Mouse (Mus musculus): ENCODE measurements around the gene Gpr160.
A peak's percentile ranks its signal among the peaks of the same experiment; 100 is the strongest.

Gpr160 gene

GRCm38 (mm10) chr3:30904658-30905057 is 48.9 kb downstream of the Gpr160 start:
- no peak for DNase-seq (ENCODE audit: low read depth)

DNA sequence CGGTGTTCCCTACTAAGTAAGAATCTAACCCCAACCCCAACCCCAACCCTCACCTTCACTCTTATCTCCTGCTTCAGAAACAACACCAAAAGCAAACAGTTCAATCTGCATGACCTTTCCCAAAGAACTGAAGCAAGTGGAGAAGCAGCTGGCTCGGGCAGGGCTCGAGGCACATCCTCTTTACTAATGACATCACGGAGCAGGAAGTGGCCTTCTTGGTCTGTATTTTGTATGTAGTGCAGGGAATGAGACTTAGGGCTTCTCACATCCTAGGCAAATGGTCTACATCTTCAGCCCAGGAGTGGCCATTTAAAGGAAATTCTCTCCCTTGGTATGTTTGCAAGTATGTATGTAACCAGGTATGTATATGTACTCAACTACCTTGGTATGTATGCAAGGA is 61.4 kb downstream of the Gpr160 start:
- DNase-seq (ENCODE audit: low read depth): no peak

DNA sequence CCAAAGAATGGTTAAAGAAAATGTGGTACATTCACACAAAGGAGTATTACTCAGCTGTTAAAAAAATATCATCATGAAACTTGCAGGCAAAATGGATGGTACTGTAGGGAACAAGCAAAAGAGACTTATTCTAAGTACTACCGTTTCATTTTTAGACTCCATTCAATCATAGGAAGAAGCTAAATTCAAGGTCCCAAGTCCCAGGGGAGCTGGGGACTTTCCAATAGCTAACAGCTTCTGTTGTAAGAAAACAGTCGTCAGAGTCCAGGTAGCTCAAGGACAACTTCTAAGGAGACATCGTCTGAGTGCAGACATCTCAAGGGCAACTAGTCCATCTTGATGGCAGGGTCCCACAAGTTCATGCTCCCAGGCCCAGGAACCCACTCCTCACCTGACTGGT is 71.9 kb downstream of the Gpr160 start:
- DNase-seq (ENCODE audit: low read depth): no peak

- peak; percentile 31 for DNase-seq (ENCODE audit: low read depth)
These were observed 74.1 kb downstream of the Gpr160 start for GRCm38 (mm10) chr3:30929828-30930227.

DNA sequence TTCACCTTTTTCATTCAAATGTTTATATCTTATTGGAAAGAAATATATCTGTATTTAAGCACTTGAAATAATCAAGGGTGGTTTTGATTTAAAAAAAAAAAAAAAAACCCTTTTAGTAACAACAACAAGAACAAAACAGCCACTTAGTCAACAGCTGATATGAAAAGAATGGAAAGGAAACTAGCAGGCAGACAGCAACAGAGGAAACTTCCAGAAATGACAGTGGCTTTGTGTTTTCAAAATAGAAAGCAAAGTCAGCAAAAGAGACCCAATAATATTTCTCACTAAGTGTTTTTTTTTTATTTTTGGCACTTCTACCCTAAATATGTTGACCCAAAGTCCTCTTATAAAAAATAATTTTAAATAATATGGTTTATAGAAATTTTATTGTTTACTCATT is 78.6 kb downstream of the Gpr160 start:
- no peak for DNase-seq (ENCODE audit: low read depth)

All from NIH3T3 (cell line).